Mouse (Mus musculus): ENCODE results near the gene Txndc15. TPM values are rescaled to one million over a fixed set of nuclear protein-coding genes. Genes with fewer than 3 reads are reported as not detected.
"Not testable (repeated sequence)": the region's sequence is repeated elsewhere in the genome, so short reads cannot be mapped to it uniquely, and the experiment has no call there.

The Txndc15 gene
- polyA plus RNA-seq, 1 experiment from 2014 or later: 63.6 TPM

DNA sequence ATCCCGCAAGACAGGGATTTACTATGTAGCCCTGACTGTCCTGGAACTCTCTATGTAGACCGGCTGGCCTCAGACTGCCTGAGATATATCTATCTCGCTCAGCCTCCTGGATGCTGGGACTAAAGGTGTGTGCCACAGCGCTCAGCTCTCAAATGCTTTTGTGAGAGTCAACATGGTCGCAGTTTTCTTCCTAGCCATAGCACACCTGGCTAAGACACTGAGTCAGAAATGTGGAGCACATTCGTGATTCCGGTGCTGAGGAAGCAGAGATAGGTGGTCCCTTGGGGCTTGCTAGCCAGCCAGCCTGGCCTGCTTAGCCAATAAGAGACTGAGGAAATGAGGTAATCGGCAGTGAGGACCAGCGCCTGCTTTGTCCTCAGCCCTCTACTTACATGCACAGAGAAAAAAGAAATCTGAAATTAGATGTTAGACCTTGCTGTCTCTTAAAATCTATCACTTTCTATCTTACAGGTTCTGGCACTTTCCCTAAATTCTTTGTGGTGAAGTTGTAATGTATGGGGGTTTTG is 28.3 kb upstream of the Txndc15 start:
- no peak overlapping the region for H3K4me2 ChIP-seq (replicated peaks; ENCODE audit: low read depth)
- ATAC-seq (ENCODE audit: low FRiP score, low TSS enrichment) (no peak), DNase-seq (ENCODE audit: low spot score) (no peak)
- no peaks in the 10 kb centered on the region for H3K4me1 ChIP-seq (replicated peaks; ENCODE audit: control insufficient read depth, insufficient read depth)
- no peak overlapping the region for H3K9ac ChIP-seq (ENCODE audit: low read length)
- no peak overlapping the region for H3K27ac ChIP-seq (replicated peaks)
- H3K4me3 ChIP-seq (ENCODE audit: low read depth, low read length): no peak overlapping the region
- no peaks in the 10 kb centered on the region for H3K27me3 ChIP-seq (ENCODE audit: control insufficient read depth, insufficient read depth, low read length)
- H3K36me3 ChIP-seq (ENCODE audit: control insufficient read depth, insufficient read depth, low read length): no peaks in the 10 kb centered on the region
- TF ChIP-seq CTCF (IDR thresholded peaks at IDR 0.05; ENCODE audit: low read depth) (no peak), EP300 (optimal IDR thresholded peaks at IDR 0.05) (no peak)
- no peaks in the 10 kb centered on the region for H3K9me3 ChIP-seq (ENCODE audit: control insufficient read depth, low read length)
- WGBS: 79% methylated on average over 9 of the region's 9 CpGs

DNA sequence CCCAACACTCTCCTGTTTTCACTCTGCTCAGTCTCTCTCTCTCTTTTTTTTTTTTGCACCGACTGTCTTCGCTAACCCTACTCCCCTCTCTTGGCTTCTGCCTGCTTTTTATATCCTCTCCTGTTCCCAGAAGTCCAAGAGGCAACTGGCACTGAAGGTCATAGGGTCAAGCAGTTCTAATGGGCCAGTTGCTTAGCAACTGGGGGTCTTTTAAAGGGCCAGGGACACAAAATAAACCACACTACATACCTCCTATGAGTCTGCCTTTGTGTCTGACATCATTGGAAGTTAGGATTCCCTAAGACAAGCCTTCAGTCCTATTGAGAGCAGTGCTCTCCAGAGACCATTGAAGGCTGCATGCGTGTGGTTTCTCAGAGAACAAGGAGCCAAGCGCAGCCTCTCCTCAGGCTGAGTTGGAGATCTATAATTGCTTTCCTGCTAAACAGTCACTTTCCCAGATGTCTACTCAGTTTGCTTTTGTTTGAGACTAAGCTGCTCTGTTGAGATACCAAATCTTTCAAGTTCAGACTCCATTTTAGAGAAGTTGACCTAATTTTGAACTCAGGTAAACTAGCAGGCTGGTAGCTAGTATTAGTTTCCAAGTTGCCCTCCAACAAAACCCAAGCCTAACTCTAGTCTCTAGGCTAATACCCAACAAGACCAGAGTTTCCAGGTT is 26.4 kb upstream of the Txndc15 start:
- Histone ChIP-seq H3K4me2 (replicated peaks; ENCODE audit: low read depth) (no peak overlapping the region), H3K27me3 (ENCODE audit: control insufficient read depth, insufficient read depth, low read length) (no peaks in the 10 kb centered on the region), H3K9ac (ENCODE audit: low read length) (no peak overlapping the region), H3K36me3 (ENCODE audit: control insufficient read depth, insufficient read depth, low read length) (no peaks in the 10 kb centered on the region), H3K4me1 (replicated peaks; ENCODE audit: control insufficient read depth, insufficient read depth) (no peaks in the 10 kb centered on the region), H3K27ac (replicated peaks) (no peak overlapping the region), H3K4me3 (ENCODE audit: low read depth, low read length) (no peak overlapping the region), H3K9me3 (ENCODE audit: control insufficient read depth, low read length) (no peaks in the 10 kb centered on the region)
- no peak for ATAC-seq (ENCODE audit: low FRiP score, low TSS enrichment)
- 40% methylated on average over 4 of the region's 4 CpGs for WGBS
- TF ChIP-seq CTCF (IDR thresholded peaks at IDR 0.05; ENCODE audit: low read depth): no peak
- TF ChIP-seq EP300 (optimal IDR thresholded peaks at IDR 0.05): no peak
- DNase-seq (ENCODE audit: low spot score): no peak

DNA sequence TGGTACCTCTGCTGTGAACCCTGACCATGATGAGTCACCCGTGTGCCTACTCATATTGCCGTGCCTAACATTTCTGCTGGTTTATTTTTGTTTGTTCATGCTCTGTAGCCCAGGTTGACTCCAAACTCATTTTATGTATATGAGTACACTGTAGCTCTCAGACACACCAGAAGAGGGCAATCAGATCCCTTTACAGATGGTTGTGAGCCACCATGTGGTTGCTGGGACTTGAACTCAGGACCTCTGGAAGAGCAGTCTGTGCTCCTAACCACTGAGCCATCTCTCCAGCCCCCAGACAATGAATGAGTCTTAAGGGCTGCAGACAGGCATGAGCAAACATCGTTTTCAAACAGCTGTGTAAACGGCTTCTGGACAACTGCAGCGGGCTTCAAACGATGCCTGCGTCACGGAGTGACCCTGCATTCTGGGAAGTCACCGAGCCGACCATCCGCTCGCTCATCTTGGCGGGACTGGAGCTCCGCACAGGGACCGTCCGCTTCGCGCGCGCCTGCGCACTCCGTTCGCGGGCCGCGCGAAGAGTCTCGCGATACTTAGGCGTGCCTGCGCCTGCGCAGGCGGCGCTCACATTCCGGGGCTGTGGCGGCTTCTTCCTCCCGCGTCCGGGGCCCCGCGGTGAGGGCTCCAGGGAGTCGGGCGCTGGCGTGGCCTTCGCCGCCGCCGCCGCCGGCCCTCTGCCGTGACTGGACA is 21.8 kb upstream of the Txndc15 start, which contains the start of gene B230219D22Rik:
B230219D22Rik (plus strand) TSS at position 590 of the 708 bp plus-strand sequence.
- TF ChIP-seq CTCF (IDR thresholded peaks at IDR 0.05; ENCODE audit: low read depth): peak; percentile 48
- TF ChIP-seq EP300 (optimal IDR thresholded peaks at IDR 0.05): peak; percentile 98
- no peaks in the 10 kb centered on the region for H3K27me3 ChIP-seq (ENCODE audit: control insufficient read depth, insufficient read depth, low read length)
- peaks cover 8% of the 10 kb centered on the region for H3K4me1 ChIP-seq (replicated peaks; ENCODE audit: control insufficient read depth, insufficient read depth)
- H3K36me3 ChIP-seq (ENCODE audit: control insufficient read depth, insufficient read depth, low read length): no peaks in the 10 kb centered on the region
- H3K27ac ChIP-seq (replicated peaks): peak within 1 kb of the TSS; percentile 99
- WGBS: 1% methylated on average over 50 of the region's 51 CpGs
- peak; percentile 97 for ATAC-seq (ENCODE audit: low FRiP score, low TSS enrichment)
- H3K9me3 ChIP-seq (ENCODE audit: control insufficient read depth, low read length): no peaks in the 10 kb centered on the region
- peak within 1 kb of the TSS; percentile 50 for H3K4me2 ChIP-seq (replicated peaks; ENCODE audit: low read depth)
- DNase-seq (ENCODE audit: low spot score): peak; percentile 90
- peak within 1 kb of the TSS; percentile 100 for H3K9ac ChIP-seq (ENCODE audit: low read length)
- peak within 1 kb of the TSS; percentile 99 for H3K4me3 ChIP-seq (ENCODE audit: low read depth, low read length)

DNA sequence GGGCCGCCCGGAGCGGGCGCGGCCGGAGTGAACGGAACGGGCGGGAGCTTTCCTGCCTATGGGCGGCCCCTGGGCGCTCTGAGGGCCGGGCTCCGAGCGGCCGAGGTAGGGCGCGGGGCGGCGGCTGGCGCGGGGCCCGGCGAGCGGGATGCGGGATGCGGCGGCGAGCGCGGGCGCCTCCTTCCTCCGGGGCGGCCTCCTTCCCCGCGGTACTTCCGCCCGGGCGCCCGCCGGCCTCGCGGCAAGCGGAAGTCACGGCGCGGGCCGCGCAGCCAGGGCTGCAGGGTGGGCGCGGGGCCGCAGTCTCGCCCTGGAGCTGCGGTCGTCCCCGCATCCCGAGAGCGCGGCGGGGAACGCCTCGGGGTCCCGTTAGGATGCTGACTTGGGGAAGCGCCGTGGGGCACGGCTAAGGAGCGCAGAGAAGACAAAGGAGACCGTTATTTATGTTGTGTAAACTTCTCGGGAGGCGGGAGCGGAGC is 21.2 kb upstream of the Txndc15 start:
- Histone ChIP-seq H3K27me3 (ENCODE audit: control insufficient read depth, insufficient read depth, low read length) (no peaks in the 10 kb centered on the region), H3K9ac (ENCODE audit: low read length) (peak overlapping the region; percentile 100), H3K4me1 (replicated peaks; ENCODE audit: control insufficient read depth, insufficient read depth) (peaks cover 8% of the 10 kb centered on the region), H3K4me2 (replicated peaks; ENCODE audit: low read depth) (peak overlapping the region; percentile 50), H3K27ac (replicated peaks) (peak overlapping the region; percentile 99), H3K4me3 (ENCODE audit: low read depth, low read length) (peak overlapping the region; percentile 99), H3K9me3 (ENCODE audit: control insufficient read depth, low read length) (no peaks in the 10 kb centered on the region), H3K36me3 (ENCODE audit: control insufficient read depth, insufficient read depth, low read length) (no peaks in the 10 kb centered on the region)
- DNase-seq (ENCODE audit: low spot score) (no peak), ATAC-seq (ENCODE audit: low FRiP score, low TSS enrichment) (no peak)
- no peak for TF ChIP-seq EP300 (optimal IDR thresholded peaks at IDR 0.05)
- no peak for TF ChIP-seq CTCF (IDR thresholded peaks at IDR 0.05; ENCODE audit: low read depth)
- 0% methylated on average over 34 of the region's 70 CpGs for WGBS

- peak overlapping the region; percentile 50 for H3K4me2 ChIP-seq (replicated peaks; ENCODE audit: low read depth)
- H3K9me3 ChIP-seq (ENCODE audit: control insufficient read depth, low read length): no peaks in the 10 kb centered on the region
- H3K27ac ChIP-seq (replicated peaks): peak overlapping the region; percentile 99; the same call in 1 of the 2 replicates
- no peaks in the 10 kb centered on the region; the same call in 1 of the 2 replicates for H3K36me3 ChIP-seq (ENCODE audit: control insufficient read depth, insufficient read depth, low read length)
- ATAC-seq (ENCODE audit: low FRiP score, low TSS enrichment) (no peak), DNase-seq (ENCODE audit: low spot score) (no peak)
- H3K4me3 ChIP-seq (ENCODE audit: low read depth, low read length): peak overlapping the region; percentile 99
- H3K27me3 ChIP-seq (ENCODE audit: control insufficient read depth, insufficient read depth, low read length): no peaks in the 10 kb centered on the region
- TF ChIP-seq CTCF (IDR thresholded peaks at IDR 0.05; ENCODE audit: low read depth) (no peak), EP300 (optimal IDR thresholded peaks at IDR 0.05) (no peak)
- H3K9ac ChIP-seq (ENCODE audit: low read length): peak overlapping the region; percentile 100; the same call in 1 of the 2 replicates
- H3K4me1 ChIP-seq (replicated peaks; ENCODE audit: control insufficient read depth, insufficient read depth): peaks cover 8% of the 10 kb centered on the region
- WGBS: 4% methylated on average over 8 of the region's 8 CpGs
Measured at GRCm38 (mm10) chr13:55694110-55694509, 20.3 kb upstream of the Txndc15 start.

GRCm38 (mm10) chr13:55695989-55696388 is 18.5 kb upstream of the Txndc15 start:
- not testable (repeated sequence) for H3K4me3 ChIP-seq (ENCODE audit: low read depth, low read length); H3K9ac ChIP-seq (ENCODE audit: low read length); H3K4me1 ChIP-seq (replicated peaks; ENCODE audit: control insufficient read depth, insufficient read depth); H3K27me3 ChIP-seq (ENCODE audit: control insufficient read depth, insufficient read depth, low read length); DNase-seq (ENCODE audit: low spot score); H3K9me3 ChIP-seq (ENCODE audit: control insufficient read depth, low read length); H3K27ac ChIP-seq (replicated peaks); ATAC-seq (ENCODE audit: low FRiP score, low TSS enrichment); H3K36me3 ChIP-seq (ENCODE audit: control insufficient read depth, insufficient read depth, low read length); H3K4me2 ChIP-seq (replicated peaks; ENCODE audit: low read depth)
- no CpG with 5 or more reads among the region's 3 CpGs for WGBS
